Mouse (Mus musculus) intestine, embryonic 15.5 days (tissue): ENCODE data around the gene Pf4. TPM values are rescaled to one million over a fixed set of nuclear protein-coding genes. Genes with fewer than 3 reads are reported as not detected.
"Not testable (repeated sequence)": the region's sequence is repeated elsewhere in the genome, so short reads cannot be mapped to it uniquely, and the experiment has no call there.

Experiments used
- ATAC-seq: fragments of 200-750 bp; cut with Nextera tagmentation; 2 replicates; pipeline ENCODE4 v1.8.0; 2017; ENCODE audit warnings: moderate TSS enrichment, moderate library complexity
- H3K27ac ChIP-seq: fragments of 300-500 bp; sonication (generic); 2 replicates; pipeline ENCODE4 v1.5.1; 2015; ENCODE audit warnings: mild to moderate bottlenecking, inconsistent platforms
- H3K27me3 ChIP-seq: fragments of 300-500 bp; sonication (generic); replicated peaks from 2 replicates; pipeline ENCODE4 v1.6.1; 2015; ENCODE audit warnings: inconsistent platforms
- H3K36me3 ChIP-seq: fragments of 300-500 bp; sonication (generic); 2 replicates; pipeline ENCODE4 v1.6.1; 2015; ENCODE audit warnings: inconsistent platforms
- H3K4me1 ChIP-seq: fragments of 300-500 bp; sonication (generic); replicated peaks from 2 replicates; pipeline ENCODE4 v1.6.1; 2015; ENCODE audit warnings: inconsistent platforms
- H3K4me2 ChIP-seq: fragments of 300-500 bp; sonication (generic); replicated peaks from 2 replicates; pipeline ENCODE4 v1.6.1; 2015; ENCODE audit warnings: mild to moderate bottlenecking, inconsistent platforms
- H3K4me3 ChIP-seq: fragments of 300-500 bp; sonication (generic); replicated peaks from 2 replicates; pipeline ENCODE4 v1.5.1; 2015; ENCODE audit warnings: inconsistent platforms
- H3K9ac ChIP-seq: fragments of 300-500 bp; sonication (generic); 2 replicates; pipeline ENCODE4 v1.6.1; 2015; ENCODE audit warnings: inconsistent platforms
- H3K9me3 ChIP-seq: fragments of 300-500 bp; sonication (generic); 2 replicates; pipeline ENCODE4 v1.6.1; 2016; ENCODE audit warnings: inconsistent platforms
- WGBS: fragments of 180-500 bp; shearing (Covaris S2); methylation state at CpG from one replicate; pipeline ENCODE4 v1.1.7; 2015; 5-methylcytosine and 5-hydroxymethylcytosine counted together
- polyA plus RNA-seq: library from polyadenylated mRNA; unstranded; fragments of >200 nt; fragmentation: Nextera tagmentation; extraction: Ambion mirVana; gene quantifications from 2 replicates; pipeline ENCODE4 v1.2.1, GENCODE M21; 2015

The Pf4 gene
- polyA plus RNA-seq, 1 experiment from 2014 or later: 51.4 TPM

GRCm38 (mm10) chr5:90790074-90790502, 17.9 kb downstream of the Pf4 start:
- H3K4me1 ChIP-seq: peaks cover 7% of the 10 kb centered on the region; the same call in 1 of the 2 replicates
- 42% methylated on average over 8 of the region's 8 CpGs for WGBS
- ATAC-seq: no peak
- H3K4me2 ChIP-seq: no peak overlapping the region
- no peaks in the 10 kb centered on the region for H3K36me3 ChIP-seq
- no peaks in the 10 kb centered on the region for H3K9me3 ChIP-seq
- no peaks in the 10 kb centered on the region for H3K27me3 ChIP-seq
- no peak overlapping the region for H3K4me3 ChIP-seq
- H3K27ac ChIP-seq: no peak overlapping the region
- H3K9ac ChIP-seq: no peak overlapping the region

- no peak for ATAC-seq
- WGBS: 43% methylated on average over 5 of the region's 5 CpGs
- H3K27ac ChIP-seq: no peak within 1 kb of the TSS
Measured at GRCm38 (mm10) chr5:90794195-90794625, 22.0 kb downstream of the Pf4 start, which contains the start of gene Cxcl15. Cxcl15 (plus strand) TSS chr5:90794534.

DNA sequence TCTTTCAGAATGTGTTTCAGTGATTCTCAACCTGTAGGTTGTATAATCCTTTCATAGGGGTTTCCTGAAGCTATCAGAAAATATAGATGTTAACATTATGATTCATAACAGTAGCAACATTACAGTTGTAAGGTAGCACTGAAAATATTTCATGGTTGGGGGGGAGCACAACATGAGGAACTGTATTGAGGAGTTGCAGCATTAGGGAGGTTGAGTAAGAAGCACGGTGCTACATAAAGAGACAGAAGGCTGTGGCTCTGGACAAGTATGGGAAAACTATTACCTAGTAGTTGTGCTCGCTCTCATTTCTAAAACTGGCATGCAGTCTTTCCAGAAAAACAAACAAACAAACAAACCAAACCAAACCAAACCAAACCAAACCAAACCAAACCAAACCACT, 23.2 kb downstream of the Pf4 start:
- H3K27me3 ChIP-seq, H3K9me3 ChIP-seq, H3K4me1 ChIP-seq, H3K36me3 ChIP-seq, H3K9ac ChIP-seq, H3K4me3 ChIP-seq, ATAC-seq, H3K27ac ChIP-seq, H3K4me2 ChIP-seq: not testable (repeated sequence)
- WGBS: 94% methylated on average over 2 of the region's 2 CpGs

More at GRCm38 (mm10) chr5:90794195-90794625, 22.0 kb downstream of the Pf4 start, which contains the start of gene Cxcl15:
- Histone ChIP-seq H3K27me3 (no peaks in the 10 kb centered on the region), H3K4me1 (no peaks in the 10 kb centered on the region), H3K9ac (no peak within 1 kb of the TSS), H3K4me2 (no peak within 1 kb of the TSS), H3K9me3 (no peaks in the 10 kb centered on the region), H3K36me3 (no peaks in the 10 kb centered on the region), H3K4me3 (no peak within 1 kb of the TSS)

DNA sequence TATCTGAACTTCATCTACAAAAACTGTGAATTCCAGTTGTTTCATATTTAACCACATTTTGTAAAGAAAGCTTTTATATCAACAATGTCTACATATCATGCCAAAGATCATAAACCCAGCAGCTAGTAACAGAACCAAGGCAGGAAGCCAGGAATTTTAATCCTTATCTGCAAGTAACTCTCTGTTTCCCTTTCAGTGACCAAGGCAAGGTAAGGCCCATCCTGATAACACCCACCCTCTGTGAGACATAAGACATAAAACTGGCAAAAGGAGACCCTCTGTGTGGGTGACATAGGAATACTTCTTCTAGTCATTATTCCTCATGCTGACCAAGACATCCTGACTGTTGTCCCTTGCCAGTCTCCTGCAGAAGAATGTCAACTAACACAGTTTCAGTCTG, 32.3 kb downstream of the Pf4 start:
- Histone ChIP-seq H3K9ac (no peak overlapping the region), H3K27me3 (no peaks in the 10 kb centered on the region), H3K27ac (no peak overlapping the region), H3K36me3 (no peaks in the 10 kb centered on the region), H3K9me3 (no peaks in the 10 kb centered on the region), H3K4me3 (no peak overlapping the region), H3K4me2 (no peak overlapping the region), H3K4me1 (no peaks in the 10 kb centered on the region)
- ATAC-seq: no peak

DNA sequence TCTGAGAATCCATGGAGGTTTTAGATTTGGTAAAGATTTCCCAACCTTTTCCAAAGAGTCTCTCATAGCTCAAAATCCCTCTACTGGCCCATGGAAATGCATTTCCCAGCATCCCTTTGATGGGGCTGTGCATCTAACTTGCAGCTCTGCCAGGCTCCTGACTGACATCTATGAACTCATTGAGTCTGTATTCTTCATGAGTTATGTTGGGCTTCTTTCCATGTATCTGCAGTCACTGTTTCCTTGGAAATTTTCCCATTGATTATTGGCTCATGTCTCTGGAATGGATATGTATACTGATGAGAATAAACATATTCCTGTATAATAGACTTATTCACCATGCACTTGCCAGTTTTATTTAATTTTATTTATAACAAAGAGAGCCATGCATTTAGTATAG, 33.8 kb downstream of the Pf4 start:
- Histone ChIP-seq H3K27me3 (no peaks in the 10 kb centered on the region), H3K9me3 (no peaks in the 10 kb centered on the region), H3K9ac (no peak overlapping the region), H3K4me3 (no peak overlapping the region), H3K27ac (no peak overlapping the region), H3K4me1 (no peaks in the 10 kb centered on the region), H3K36me3 (no peaks in the 10 kb centered on the region), H3K4me2 (no peak overlapping the region)
- no peak for ATAC-seq

DNA sequence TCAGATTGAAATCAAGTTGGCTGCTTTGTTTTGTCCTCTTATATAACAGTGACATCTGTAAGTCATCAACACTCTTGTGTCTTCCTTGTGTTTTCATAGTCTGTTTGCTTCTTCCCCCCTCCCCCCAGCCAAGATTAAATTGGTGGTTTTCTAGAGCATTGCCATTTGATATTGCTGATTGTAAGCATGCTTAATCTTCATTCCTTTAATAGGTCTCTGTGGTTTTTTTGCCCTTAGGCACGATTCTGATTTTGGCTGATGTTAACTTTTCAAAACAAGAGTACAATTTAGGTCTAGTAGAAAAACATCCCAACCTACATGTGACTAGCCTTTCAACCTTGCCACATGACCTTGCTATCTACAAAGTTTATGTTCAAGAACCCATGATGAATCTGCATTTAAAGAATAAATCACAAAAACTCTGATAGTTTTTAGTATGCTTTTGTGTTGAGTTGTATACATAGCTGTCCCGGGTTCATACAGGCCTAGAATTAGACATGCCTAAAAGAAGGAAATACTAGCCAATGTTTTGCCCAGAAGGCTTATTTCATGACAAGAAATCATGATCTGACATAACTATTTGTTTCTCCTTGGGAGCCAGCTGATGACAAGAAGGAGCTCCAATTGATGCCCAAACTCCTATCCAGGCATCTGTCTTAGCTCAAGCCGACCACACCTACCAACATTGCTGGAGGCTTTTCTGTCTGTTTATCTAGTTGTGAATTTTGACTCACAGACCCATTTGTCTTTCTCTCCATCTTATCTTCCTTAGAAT, 35.1 kb downstream of the Pf4 start:
- no peak overlapping the region for H3K9ac ChIP-seq
- H3K27me3 ChIP-seq: no peaks in the 10 kb centered on the region
- no peak overlapping the region for H3K27ac ChIP-seq
- H3K4me3 ChIP-seq: no peak overlapping the region
- no peaks in the 10 kb centered on the region for H3K4me1 ChIP-seq
- no peak overlapping the region for H3K4me2 ChIP-seq
- WGBS: 68% methylated on average over 3 of the region's 3 CpGs
- no peaks in the 10 kb centered on the region for H3K9me3 ChIP-seq
- H3K36me3 ChIP-seq: no peaks in the 10 kb centered on the region
- ATAC-seq: no peak

- Histone ChIP-seq H3K4me3 (no peak overlapping the region), H3K9me3 (no peaks in the 10 kb centered on the region), H3K4me2 (no peak overlapping the region), H3K27ac (no peak overlapping the region), H3K27me3 (no peaks in the 10 kb centered on the region), H3K36me3 (no peaks in the 10 kb centered on the region), H3K9ac (no peak overlapping the region), H3K4me1 (no peaks in the 10 kb centered on the region)
- ATAC-seq: no peak; the same call in 1 of the 2 replicates
Measured at GRCm38 (mm10) chr5:90819756-90820155, 47.5 kb downstream of the Pf4 start.

Other genes with a start within 250 kb of the Pf4 start
- gene 5830473C10Rik, start 211.3 kb upstream of the Pf4 start, polyA plus RNA-seq: 0.06 TPM in 1 of 2 replicates, not detected in the other
- 26.9 and 29.0 TPM in 2 replicates for gene Rassf6, start 131.8 kb upstream of the Pf4 start, polyA plus RNA-seq
- 0.24 and 0.38 TPM in 2 replicates for gene Cxcl5, start 13.1 kb upstream of the Pf4 start, polyA plus RNA-seq
- gene Ppbp, start 3.9 kb upstream of the Pf4 start, polyA plus RNA-seq: 2.6 and 2.7 TPM in 2 replicates
- gene Cxcl3, start 13.7 kb downstream of the Pf4 start, polyA plus RNA-seq: 0.14 TPM in 1 of 2 replicates, not detected in the other
- gene Cxcl15, start 22.1 kb downstream of the Pf4 start, polyA plus RNA-seq: 0.18 and 0.19 TPM in 2 replicates
- 0.39 and 0.68 TPM in 2 replicates for gene Cxcl1, start 118.8 kb downstream of the Pf4 start, polyA plus RNA-seq
- 0.20 TPM in 1 of 2 replicates, not detected in the other for gene Cxcl2, start 131.4 kb downstream of the Pf4 start, polyA plus RNA-seq
- gene Mthfd2l, start 158.7 kb downstream of the Pf4 start, polyA plus RNA-seq: 37.1 and 46.2 TPM in 2 replicates